Mouse (Mus musculus) ES-Bruce4 (cell line): ENCODE measurements around the gene Slc12a1.

Experiments used
- CTCF ChIP-seq: IDR thresholded peaks from one replicate; pipeline ENCODE4 v1.8.1; 2011; ENCODE audit warnings: low read depth, low read length
- EP300 ChIP-seq: IDR thresholded peaks from 2 replicates; pipeline ENCODE4 v1.6.1; 2011; ENCODE audit warnings: low read depth, low read length; ENCODE audit not compliant: insufficient read depth
- POLR2A ChIP-seq: IDR thresholded peaks from one replicate; pipeline ENCODE4 v1.8.1; 2011; ENCODE audit warnings: low read length; ENCODE audit not compliant: insufficient read depth

DNA sequence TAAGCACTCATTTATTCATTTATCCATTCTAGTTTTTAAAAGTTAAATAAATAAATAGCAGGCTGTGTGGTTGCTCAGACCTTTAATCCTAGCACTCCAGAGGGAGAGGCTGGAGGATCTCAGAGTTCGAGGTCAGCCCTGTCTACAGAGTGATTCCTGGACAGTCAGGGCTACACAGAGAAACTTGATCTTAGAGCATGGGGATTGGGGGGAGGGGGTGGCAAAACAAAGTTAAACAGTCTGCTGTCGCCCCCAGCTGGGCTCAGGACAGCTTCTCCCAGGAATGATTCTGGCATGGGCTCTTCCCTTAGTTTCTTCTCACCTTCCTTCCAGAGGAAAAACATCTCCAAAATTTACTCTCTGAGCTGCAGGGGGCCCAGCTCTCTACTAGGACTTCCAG, 3.2 kb downstream of the Slc12a1 start:
- peak; percentile 42 for TF ChIP-seq CTCF
- TF ChIP-seq EP300 = no peak
- no peak for TF ChIP-seq POLR2A
